Mouse (Mus musculus): ENCODE measurements around the gene Tlk2.

GRCm38 (mm10) chr11:105240991-105241390 lies 62.4 kb downstream of the Tlk2 start:
- no peak for TF ChIP-seq CTCF (IDR thresholded peaks at IDR 0.05; ENCODE audit: extremely low read depth, insufficient read length, insufficient replicate concordance, low read depth, low read length)
- TF ChIP-seq POLR2A (IDR thresholded peaks at IDR 0.05; ENCODE audit: low read depth, low read length) = no peak
